Mouse (Mus musculus) embryonic facial prominence, embryonic 12.5 days (tissue): ENCODE results near the gene Hspa5. TPM values are rescaled to one million over a fixed set of nuclear protein-coding genes. Genes with fewer than 3 reads are reported as not detected.
"Not testable (repeated sequence)": the region's sequence is repeated elsewhere in the genome, so short reads cannot be mapped to it uniquely, and the experiment has no call there.

ENCODE experiments used
- ATAC-seq: fragments of 200-750 bp; cut with Nextera tagmentation; 2 replicates; pipeline ENCODE4 v1.8.0; 2017; ENCODE audit not compliant: insufficient number of reproducible peaks, insufficient read depth, low FRiP score, low TSS enrichment
- H3K27ac ChIP-seq: fragments of 300-500 bp; sonication (generic); 2 replicates; pipeline ENCODE4 v1.5.1; 2016; ENCODE audit warnings: mild to moderate bottlenecking
- H3K27me3 ChIP-seq: fragments of 300-500 bp; sonication (generic); 2 replicates; pipeline ENCODE4 v1.6.1; 2016; ENCODE audit warnings: mild to moderate bottlenecking, moderate library complexity
- H3K36me3 ChIP-seq: fragments of 300-500 bp; sonication (generic); 2 replicates; pipeline ENCODE4 v1.6.1; 2016; ENCODE audit warnings: mild to moderate bottlenecking
- H3K4me1 ChIP-seq: fragments of 300-500 bp; sonication (generic); 2 replicates; pipeline ENCODE4 v1.6.1; 2016
- H3K4me2 ChIP-seq: fragments of 300-500 bp; sonication (generic); replicated peaks from 2 replicates; pipeline ENCODE4 v1.6.1; 2016; ENCODE audit warnings: mild to moderate bottlenecking, moderate library complexity
- H3K4me3 ChIP-seq: fragments of 300-500 bp; sonication (generic); 2 replicates; pipeline ENCODE4 v1.5.1; 2016; ENCODE audit warnings: mild to moderate bottlenecking
- H3K9ac ChIP-seq: fragments of 300-500 bp; sonication (generic); 2 replicates; pipeline ENCODE4 v1.6.1; 2016; ENCODE audit warnings: mild to moderate bottlenecking, moderate library complexity
- H3K9me3 ChIP-seq: fragments of 300-500 bp; sonication (generic); 2 replicates; pipeline ENCODE4 v1.6.1; 2016; ENCODE audit warnings: mild to moderate bottlenecking, moderate library complexity
- WGBS: fragments of 180-500 bp; shearing (Covaris S2); methylation state at CpG from one replicate; pipeline ENCODE4 v1.1.7; 2016; 5-methylcytosine and 5-hydroxymethylcytosine counted together
- polyA plus RNA-seq: library from polyadenylated mRNA; unstranded; fragments of >200 nt; fragmentation: Nextera tagmentation; extraction: Ambion mirVana; gene quantifications from 2 replicates; pipeline ENCODE4 v1.2.1, GENCODE M21; 2016

Gene Hspa5
- polyA plus RNA-seq, 1 experiment from 2014 or later: 888 TPM

GRCm38 (mm10) chr2:34773673-34774072 lies 1.9 kb downstream of the Hspa5 start:
- peak overlapping the region; percentile 64 for H3K4me2 ChIP-seq
- peaks cover 54% of the 10 kb centered on the region for H3K36me3 ChIP-seq
- H3K9ac ChIP-seq: peak overlapping the region; percentile 20
- no peak overlapping the region for H3K27ac ChIP-seq
- H3K4me1 ChIP-seq: peaks cover 49% of the 10 kb centered on the region
- H3K27me3 ChIP-seq: no peaks in the 10 kb centered on the region
- ATAC-seq: no peak
- 87% methylated on average over 4 of the region's 4 CpGs for WGBS
- H3K9me3 ChIP-seq: no peaks in the 10 kb centered on the region
- peak overlapping the region; percentile 90 for H3K4me3 ChIP-seq

- Histone ChIP-seq H3K4me1 (peaks cover 49% of the 10 kb centered on the region), H3K4me3 (peak overlapping the region; percentile 90)
Measured at GRCm38 (mm10) chr2:34774493-34774892, 2.7 kb downstream of the Hspa5 start.

GRCm38 (mm10) chr2:34777237-34777868 lies 5.6 kb downstream of the Hspa5 start:
- no peak overlapping the region for H3K4me3 ChIP-seq

More at GRCm38 (mm10) chr2:34774493-34774892, 2.7 kb downstream of the Hspa5 start:
- no peaks in the 10 kb centered on the region for H3K9me3 ChIP-seq
- ATAC-seq: no peak
- H3K27ac ChIP-seq: no peak overlapping the region
- H3K36me3 ChIP-seq: peaks cover 62% of the 10 kb centered on the region
- H3K4me2 ChIP-seq: peak overlapping the region; percentile 64
- WGBS: 91% methylated on average over 6 of the region's 6 CpGs
- H3K9ac ChIP-seq: no peak overlapping the region
- H3K27me3 ChIP-seq: no peaks in the 10 kb centered on the region

GRCm38 (mm10) chr2:34783064-34784020 lies 11.6 kb downstream of the Hspa5 start:
- no peak overlapping the region for H3K27ac ChIP-seq
- WGBS: 91% methylated on average over 14 of the region's 14 CpGs
- no peak for ATAC-seq
- H3K9me3 ChIP-seq: no peaks in the 10 kb centered on the region
- no peak overlapping the region for H3K9ac ChIP-seq
- H3K27me3 ChIP-seq: no peaks in the 10 kb centered on the region
- H3K4me1 ChIP-seq: no peaks in the 10 kb centered on the region
- no peak overlapping the region for H3K4me2 ChIP-seq
- peaks cover 58% of the 10 kb centered on the region for H3K36me3 ChIP-seq
- no peak overlapping the region for H3K4me3 ChIP-seq

More at GRCm38 (mm10) chr2:34777237-34777868, 5.6 kb downstream of the Hspa5 start:
- peaks cover 69% of the 10 kb centered on the region for H3K36me3 ChIP-seq
- H3K27me3 ChIP-seq: no peaks in the 10 kb centered on the region
- no peak overlapping the region for H3K27ac ChIP-seq
- H3K4me2 ChIP-seq: peak overlapping the region; percentile 64
- no peaks in the 10 kb centered on the region for H3K9me3 ChIP-seq
- H3K4me1 ChIP-seq: peaks cover 42% of the 10 kb centered on the region
- ATAC-seq: no peak
- H3K9ac ChIP-seq: no peak overlapping the region
- 75% methylated on average over 1 of the region's 1 CpGs for WGBS

- H3K9ac ChIP-seq: no peak overlapping the region
- ATAC-seq: no peak
- no peaks in the 10 kb centered on the region for H3K9me3 ChIP-seq
- H3K4me2 ChIP-seq: no peak overlapping the region
- H3K27ac ChIP-seq: no peak overlapping the region
- H3K4me3 ChIP-seq: no peak overlapping the region
- 84% methylated on average over 2 of the region's 2 CpGs for WGBS
- H3K36me3 ChIP-seq: peaks cover 57% of the 10 kb centered on the region
- no peaks in the 10 kb centered on the region for H3K4me1 ChIP-seq
- no peaks in the 10 kb centered on the region for H3K27me3 ChIP-seq
Measured at GRCm38 (mm10) chr2:34784085-34784484, 12.3 kb downstream of the Hspa5 start.

- Histone ChIP-seq H3K27ac (no peak overlapping the region), H3K36me3 (peaks cover 41% of the 10 kb centered on the region), H3K4me3 (no peak overlapping the region), H3K9me3 (no peaks in the 10 kb centered on the region), H3K9ac (no peak overlapping the region), H3K4me2 (no peak overlapping the region), H3K4me1 (no peaks in the 10 kb centered on the region), H3K27me3 (no peaks in the 10 kb centered on the region)
- ATAC-seq: no peak
- 90% methylated on average over 8 of the region's 8 CpGs for WGBS
Measured at GRCm38 (mm10) chr2:34790282-34790681, 18.5 kb downstream of the Hspa5 start.

GRCm38 (mm10) chr2:34792543-34792942 lies 20.8 kb downstream of the Hspa5 start:
- not testable (repeated sequence) for H3K9ac ChIP-seq, ATAC-seq, H3K9me3 ChIP-seq, H3K4me3 ChIP-seq, H3K27me3 ChIP-seq, H3K4me2 ChIP-seq, H3K4me1 ChIP-seq, H3K27ac ChIP-seq
- 93% methylated on average over 2 of the region's 2 CpGs for WGBS
- peaks cover 32% of the 10 kb centered on the region for H3K36me3 ChIP-seq

GRCm38 (mm10) chr2:34794511-34794910 lies 22.7 kb downstream of the Hspa5 start:
- no peak for ATAC-seq
- Histone ChIP-seq H3K9me3 (no peaks in the 10 kb centered on the region), H3K4me3 (no peak overlapping the region)

GRCm38 (mm10) chr2:34795426-34795825 lies 23.7 kb downstream of the Hspa5 start:
- Histone ChIP-seq H3K27me3 (no peaks in the 10 kb centered on the region), H3K4me3 (no peak overlapping the region), H3K9me3 (no peaks in the 10 kb centered on the region), H3K9ac (no peak overlapping the region), H3K4me1 (peaks cover 4% of the 10 kb centered on the region; the same call in 1 of the 2 replicates), H3K4me2 (no peak overlapping the region), H3K27ac (no peak overlapping the region), H3K36me3 (peaks cover 14% of the 10 kb centered on the region)
- no peak for ATAC-seq
- 91% methylated on average over 7 of the region's 7 CpGs for WGBS

More at GRCm38 (mm10) chr2:34794511-34794910, 22.7 kb downstream of the Hspa5 start:
- Histone ChIP-seq H3K27ac (no peak overlapping the region), H3K4me2 (no peak overlapping the region), H3K27me3 (no peaks in the 10 kb centered on the region), H3K4me1 (peaks cover 4% of the 10 kb centered on the region; the same call in 1 of the 2 replicates), H3K9ac (no peak overlapping the region), H3K36me3 (peaks cover 21% of the 10 kb centered on the region)
- WGBS: 92% methylated on average over 2 of the region's 2 CpGs

GRCm38 (mm10) chr2:34799357-34800256 lies 27.8 kb downstream of the Hspa5 start, which contains the start of gene Rabepk:
Gene Rabepk, minus strand, starts transcription at chr2:34799912.
- peaks cover 4% of the 10 kb centered on the region; the same call in 1 of the 2 replicates for H3K36me3 ChIP-seq
- H3K9me3 ChIP-seq: no peaks in the 10 kb centered on the region
- peak; percentile 71 for ATAC-seq
- H3K4me1 ChIP-seq: peaks cover 15% of the 10 kb centered on the region
- peak within 1 kb of the TSS; percentile 57 for H3K4me3 ChIP-seq
- peak within 1 kb of the TSS; percentile 55 for H3K9ac ChIP-seq
- peak within 1 kb of the TSS; percentile 65 for H3K4me2 ChIP-seq
- H3K27ac ChIP-seq: peak within 1 kb of the TSS; percentile 71
- WGBS: 5% methylated on average over 44 of the region's 44 CpGs
- no peaks in the 10 kb centered on the region for H3K27me3 ChIP-seq

- Histone ChIP-seq H3K9ac (no peak overlapping the region), H3K4me2 (peak overlapping the region; percentile 65), H3K4me3 (peak overlapping the region; percentile 57; the same call in 1 of the 2 replicates)
Measured at GRCm38 (mm10) chr2:34800371-34800770, 28.6 kb downstream of the Hspa5 start.

More at GRCm38 (mm10) chr2:34800371-34800770, 28.6 kb downstream of the Hspa5 start:
- Histone ChIP-seq H3K36me3 (peaks cover 2% of the 10 kb centered on the region; the same call in 1 of the 2 replicates), H3K4me1 (peaks cover 15% of the 10 kb centered on the region), H3K27ac (0 out of 2 replicates have a peak overlapping the region, but pooled peaks have one; percentile 71), H3K27me3 (no peaks in the 10 kb centered on the region), H3K9me3 (no peaks in the 10 kb centered on the region)
- 80% methylated on average over 7 of the region's 7 CpGs for WGBS
- ATAC-seq: no peak
